Mouse (Mus musculus) lung, embryonic 14.5 days (tissue): Measurements from ENCODE around the gene Fmnl2. TPM values are rescaled to one million over a fixed set of nuclear protein-coding genes. Genes with fewer than 3 reads are reported as not detected.

Source experiments
- ATAC-seq: fragments of 200-750 bp; cut with Nextera tagmentation; 2 replicates; pipeline ENCODE4 v1.8.0; 2017; ENCODE audit warnings: mild to moderate bottlenecking, moderate TSS enrichment, moderate library complexity; ENCODE audit not compliant: insufficient read depth
- DNase-seq: peaks from one replicate; pipeline ENCODE4 v3.0.0-alpha.2; 2015
- H3K27ac ChIP-seq: fragments of 300-500 bp; sonication (generic); 2 replicates; pipeline ENCODE4 v1.5.1; 2014; ENCODE audit warnings: low read depth, mild to moderate bottlenecking, moderate library complexity
- H3K27me3 ChIP-seq: fragments of 300-500 bp; sonication (generic); 2 replicates; pipeline ENCODE4 v1.6.1; 2014; ENCODE audit warnings: low read length, control low read depth; ENCODE audit not compliant: insufficient read depth
- H3K36me3 ChIP-seq: fragments of 300-500 bp; sonication (generic); 2 replicates; pipeline ENCODE4 v1.6.1; 2014; ENCODE audit warnings: control low read depth; ENCODE audit not compliant: insufficient read depth
- H3K4me1 ChIP-seq: fragments of 300-500 bp; sonication (generic); 2 replicates; pipeline ENCODE4 v1.6.1; 2014; ENCODE audit warnings: antibody characterized with exemption, control low read depth; ENCODE audit not compliant: insufficient read depth
- H3K4me2 ChIP-seq: fragments of 300-500 bp; sonication (generic); 2 replicates; pipeline ENCODE4 v1.6.1; 2014; ENCODE audit warnings: mild to moderate bottlenecking
- H3K4me3 ChIP-seq: fragments of 300-500 bp; sonication (generic); 2 replicates; pipeline ENCODE4 v1.5.1; 2014; ENCODE audit warnings: low read depth, low read length
- H3K9ac ChIP-seq: fragments of 300-500 bp; sonication (generic); 2 replicates; pipeline ENCODE4 v1.6.1; 2014
- H3K9me3 ChIP-seq: fragments of 300-500 bp; sonication (generic); 2 replicates; pipeline ENCODE4 v1.6.1; 2016; ENCODE audit warnings: low read depth, low read length, control low read depth
- CTCF ChIP-seq: IDR thresholded peaks from 2 replicates; pipeline ENCODE4 v1.5.1; 2016; ENCODE audit warnings: antibody characterized with exemption, low read depth
- WGBS: fragments of 180-500 bp; shearing (Covaris S2); extraction: QIAGEN DNeasy Blood & Tissue Kit; methylation state at CpG from one replicate; pipeline ENCODE4 v1.1.7; 2014; 5-methylcytosine and 5-hydroxymethylcytosine counted together
- polyA plus RNA-seq: library from polyadenylated mRNA; unstranded; fragments of >200 nt; fragmentation: Nextera tagmentation; extraction: Ambion mirVana; gene quantifications from 2 replicates; pipeline ENCODE4 v1.2.1, GENCODE M21; 2014

Gene Fmnl2
- polyA plus RNA-seq, 1 experiment from 2014 or later: 5.0 TPM

GRCm38 (mm10) chr2:52862760-52863124 is 5.1 kb downstream of the Fmnl2 start:
- ATAC-seq: no peak
- WGBS: 69% methylated on average over 4 of the region's 4 CpGs

GRCm38 (mm10) chr2:52864635-52865034 is 7.0 kb downstream of the Fmnl2 start:
- H3K36me3 ChIP-seq: no peaks in the 10 kb centered on the region
- no peak for DNase-seq
- TF ChIP-seq CTCF: no peak
- H3K4me2 ChIP-seq: no peak overlapping the region
- no peak overlapping the region for H3K27ac ChIP-seq
- H3K9me3 ChIP-seq: no peaks in the 10 kb centered on the region
- 93% methylated on average over 7 of the region's 7 CpGs for WGBS
- no peaks in the 10 kb centered on the region for H3K27me3 ChIP-seq
- peaks cover 18% of the 10 kb centered on the region for H3K4me1 ChIP-seq
- H3K9ac ChIP-seq: no peak overlapping the region
- H3K4me3 ChIP-seq: no peak overlapping the region
- ATAC-seq: no peak

More at GRCm38 (mm10) chr2:52862760-52863124, 5.1 kb downstream of the Fmnl2 start:
- Histone ChIP-seq H3K27ac (no peak overlapping the region), H3K4me2 (no peak overlapping the region), H3K27me3 (no peaks in the 10 kb centered on the region), H3K4me3 (no peak overlapping the region), H3K9ac (no peak overlapping the region), H3K4me1 (peaks cover 25% of the 10 kb centered on the region), H3K9me3 (no peaks in the 10 kb centered on the region), H3K36me3 (no peaks in the 10 kb centered on the region)
- no peak for DNase-seq
- no peak for TF ChIP-seq CTCF

DNA sequence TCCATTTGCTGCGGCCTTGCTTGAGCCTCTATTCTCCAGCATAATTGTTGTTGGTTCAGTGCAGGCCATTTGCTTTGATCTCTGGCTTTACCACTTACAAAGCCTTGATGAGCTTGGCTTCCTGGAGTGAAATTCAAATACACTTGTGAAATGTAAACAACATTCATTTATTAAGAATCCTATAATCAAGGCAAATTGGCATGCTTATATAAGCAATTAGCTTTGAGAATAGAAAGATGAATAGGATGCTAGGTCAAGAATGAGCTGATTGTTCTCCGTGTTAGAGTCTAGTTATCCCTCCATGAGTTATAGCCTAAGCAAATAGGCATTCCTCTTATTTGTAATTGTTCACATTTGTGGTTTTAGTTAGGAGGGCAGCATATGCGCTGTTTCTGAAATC is 8.5 kb downstream of the Fmnl2 start:
- WGBS: 53% methylated on average over 3 of the region's 3 CpGs
- no peak for TF ChIP-seq CTCF
- no peak for ATAC-seq

GRCm38 (mm10) chr2:52867781-52868180 is 10.1 kb downstream of the Fmnl2 start:
- Histone ChIP-seq H3K9ac (no peak overlapping the region), H3K27me3 (no peaks in the 10 kb centered on the region), H3K36me3 (no peaks in the 10 kb centered on the region), H3K4me3 (no peak overlapping the region), H3K4me2 (no peak overlapping the region), H3K9me3 (no peaks in the 10 kb centered on the region), H3K4me1 (0 out of 2 replicates have a peak, but pooled peaks cover 4% of the 10 kb centered on the region), H3K27ac (no peak overlapping the region)
- DNase-seq: peak; percentile 59
- TF ChIP-seq CTCF: no peak
- 61% methylated on average over 9 of the region's 9 CpGs for WGBS
- ATAC-seq: peak; percentile 78

More for the DNA sequence above, 8.5 kb downstream of the Fmnl2 start:
- no peak overlapping the region for H3K4me3 ChIP-seq
- 0 out of 2 replicates have a peak, but pooled peaks cover 8% of the 10 kb centered on the region for H3K4me1 ChIP-seq
- H3K27me3 ChIP-seq: no peaks in the 10 kb centered on the region
- H3K27ac ChIP-seq: no peak overlapping the region
- H3K36me3 ChIP-seq: no peaks in the 10 kb centered on the region
- DNase-seq: no peak
- no peaks in the 10 kb centered on the region for H3K9me3 ChIP-seq
- H3K9ac ChIP-seq: no peak overlapping the region
- H3K4me2 ChIP-seq: no peak overlapping the region

GRCm38 (mm10) chr2:52868181-52868580 is 10.5 kb downstream of the Fmnl2 start:
- peak; percentile 73; the same call in 1 of the 2 replicates for ATAC-seq
- Histone ChIP-seq H3K27ac (no peak overlapping the region), H3K36me3 (no peaks in the 10 kb centered on the region), H3K27me3 (no peaks in the 10 kb centered on the region), H3K4me3 (no peak overlapping the region), H3K4me1 (0 out of 2 replicates have a peak, but pooled peaks cover 5% of the 10 kb centered on the region), H3K9me3 (no peaks in the 10 kb centered on the region), H3K9ac (no peak overlapping the region), H3K4me2 (peak overlapping the region; percentile 8; the same call in 1 of the 2 replicates)
- WGBS: 36% methylated on average over 5 of the region's 5 CpGs
- TF ChIP-seq CTCF: no peak
- DNase-seq: peak; percentile 47

DNA sequence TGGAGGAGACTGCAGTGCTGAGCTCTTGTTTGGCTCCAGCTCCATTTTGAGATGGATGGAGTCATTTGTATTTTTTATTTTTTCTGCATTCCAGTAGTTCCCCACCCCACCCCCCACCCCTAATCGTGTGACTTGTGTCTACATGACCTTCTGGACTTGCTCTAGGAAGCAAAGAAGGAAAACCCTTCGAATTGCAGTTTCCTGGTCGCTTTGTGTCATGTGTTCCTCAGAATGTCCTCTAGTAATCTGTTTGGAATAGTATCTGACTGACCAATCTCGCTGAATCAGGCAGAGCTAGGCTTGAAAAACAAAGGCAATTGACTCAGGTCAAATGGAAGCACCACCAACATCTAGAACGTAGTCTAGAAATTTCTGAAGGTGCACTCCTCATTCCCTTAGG is 15.0 kb downstream of the Fmnl2 start:
- H3K27ac ChIP-seq: no peak overlapping the region
- ATAC-seq: no peak
- no peaks in the 10 kb centered on the region for H3K9me3 ChIP-seq
- no peaks in the 10 kb centered on the region for H3K27me3 ChIP-seq
- no peak for DNase-seq
- no peaks in the 10 kb centered on the region for H3K36me3 ChIP-seq
- no peak overlapping the region for H3K9ac ChIP-seq
- no peak overlapping the region for H3K4me2 ChIP-seq
- no peak overlapping the region for H3K4me3 ChIP-seq
- H3K4me1 ChIP-seq: peaks cover 12% of the 10 kb centered on the region; the same call in 1 of the 2 replicates
- 45% methylated on average over 5 of the region's 5 CpGs for WGBS
- TF ChIP-seq CTCF: no peak

DNA sequence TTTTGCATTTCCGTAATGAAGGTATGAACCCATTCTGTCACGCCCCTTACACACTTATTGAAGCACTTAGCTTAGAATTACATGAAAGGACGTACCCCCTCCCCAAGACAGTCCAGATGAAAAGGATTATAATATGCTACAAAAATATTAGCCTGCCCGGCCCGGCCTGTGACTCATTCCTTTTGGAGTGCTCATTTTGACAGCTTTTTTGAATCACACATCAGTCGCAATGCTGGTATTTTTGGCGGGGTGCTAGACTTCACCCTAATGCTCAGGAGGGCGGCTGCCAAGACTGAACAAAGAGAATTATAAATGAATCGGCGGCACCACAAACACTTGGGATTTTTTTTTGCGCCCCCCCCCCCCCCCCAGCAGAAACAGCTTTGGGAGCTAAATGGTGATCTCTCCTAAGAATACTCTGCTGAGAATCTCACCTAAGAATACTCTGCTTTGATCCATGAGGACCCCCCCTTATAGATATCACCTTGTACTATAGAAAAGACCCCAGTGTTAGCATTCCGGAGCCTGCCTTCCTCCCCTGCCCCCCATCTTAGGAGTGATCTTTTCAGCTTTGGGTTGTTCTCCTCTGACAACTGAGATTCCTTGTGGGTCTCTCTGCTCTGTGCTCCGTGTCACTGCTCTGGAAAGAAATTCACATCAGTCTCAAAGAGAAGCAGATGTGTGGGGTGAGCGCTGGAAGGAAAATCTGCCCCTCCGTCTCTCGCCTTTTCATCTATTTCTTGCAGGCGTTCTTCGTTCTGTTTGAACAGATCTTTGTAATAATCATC is 15.8 kb downstream of the Fmnl2 start:
- H3K36me3 ChIP-seq: no peaks in the 10 kb centered on the region
- no peaks in the 10 kb centered on the region for H3K9me3 ChIP-seq
- DNase-seq (peak; percentile 63), ATAC-seq (peak; percentile 37; the same call in 1 of the 2 replicates)
- WGBS: 38% methylated on average over 18 of the region's 18 CpGs
- H3K27ac ChIP-seq: no peak overlapping the region
- H3K4me2 ChIP-seq: no peak overlapping the region; the same call in 1 of the 2 replicates
- no peak overlapping the region for H3K4me3 ChIP-seq
- no peak for TF ChIP-seq CTCF
- H3K9ac ChIP-seq: no peak overlapping the region
- H3K27me3 ChIP-seq: no peaks in the 10 kb centered on the region
- peaks cover 12% of the 10 kb centered on the region; the same call in 1 of the 2 replicates for H3K4me1 ChIP-seq
